Mouse (Mus musculus): ENCODE data around the gene Lemd1. TPM values are rescaled to one million over a fixed set of nuclear protein-coding genes. Genes with fewer than 3 reads are reported as not detected.

Lemd1 gene
- total and polyA plus RNA-seq, 3 experiments: not detected

GRCm38 (mm10) chr1:132168115-132168767, 23.0 kb upstream of the Lemd1 start:
- no peak for DNase-seq (ENCODE audit: extremely low read depth)
- H3K9ac ChIP-seq (ENCODE audit: insufficient read depth, low read depth): no peak overlapping the region
- H3K4me2 ChIP-seq (ENCODE audit: insufficient read depth, low read depth, poor library complexity, severe bottlenecking): peak overlapping the region; percentile 70

GRCm38 (mm10) chr1:132170698-132171097, 20.5 kb upstream of the Lemd1 start:
- Histone ChIP-seq H3K36me3 (replicated peaks in 1 of 2; ENCODE audit: control insufficient read depth in 1 of 2, insufficient read depth in 1 of 2, low read length in 1 of 2) (no peaks in the 10 kb centered on the region), H3K79me2 (replicated peaks; ENCODE audit: control insufficient read depth, extremely low read depth, insufficient read depth, poor library complexity, severe bottlenecking) (no peaks in the 10 kb centered on the region), H3K4me2 (ENCODE audit: insufficient read depth, low read depth, poor library complexity, severe bottlenecking) (no peak overlapping the region), H3K4me3 (replicated peaks in 1 of 3; ENCODE audit: low read depth in 2 of 3, low read length in 2 of 3, poor library complexity in 1 of 3) (no peak overlapping the region), H3K4me1 (ENCODE audit: control insufficient read depth in 1 of 2, insufficient read depth in 2 of 2) (peaks cover 0 to 12% of the 10 kb centered on the region in 2 experiments; a peak in 2 of 4 replicates), H3K27ac (ENCODE audit: insufficient read depth, low read depth) (no peak overlapping the region), H3K9ac (ENCODE audit: insufficient read depth, low read depth) (no peak overlapping the region), H3K9me3 (replicated peaks; ENCODE audit: low read length) (peaks cover 3% of the 10 kb centered on the region), H3K27me3 (replicated peaks) (peaks cover 50% of the 10 kb centered on the region)
- DNase-seq (ENCODE audit: extremely low read depth): no peak
- TF ChIP-seq E2F4 (IDR thresholded peaks at IDR 0.05; ENCODE audit: insufficient replicate concordance, low read depth, low read length) (no peak), EP300 (IDR thresholded peaks at IDR 0.05; ENCODE audit: low read length) (no peak), MAX (IDR thresholded peaks at IDR 0.05; ENCODE audit: low read length) (no peak), MAFK (IDR thresholded peaks at IDR 0.05; ENCODE audit: insufficient replicate concordance, low read length) (no peak), POLR2AphosphoS2 (IDR thresholded peaks at IDR 0.05; ENCODE audit: low read depth, low read length) (no peak), RCOR1 (conservative IDR thresholded peaks at IDR 0.05; ENCODE audit: low read depth, low read length) (no peak), NELFE (IDR thresholded peaks at IDR 0.05; ENCODE audit: low read depth, low read length) (no peak), TBP (conservative IDR thresholded peaks at IDR 0.05; ENCODE audit: low read depth, low read length) (no peak), GABPA (IDR thresholded peaks at IDR 0.05; ENCODE audit: insufficient replicate concordance, low read depth, low read length) (no peak), ETS1 (conservative IDR thresholded peaks at IDR 0.05; ENCODE audit: low read depth, low read length) (no peak), HCFC1 (IDR thresholded peaks at IDR 0.05; ENCODE audit: low read depth, low read length) (no peak)
- dilution Hi-C loops (cut with MboI; ENCODE audit: extremely low pct_ligation_motif_present, extremely low pct_unique_long_range_greater_than_20kb, low sequenced_read_pairs): no loop called here
- in situ Hi-C loops (cut with MboI; ENCODE audit: low pct_ligation_motif_present, low pct_unique_long_range_greater_than_20kb, low sequenced_read_pairs): no loop called here

More at GRCm38 (mm10) chr1:132168115-132168767, 23.0 kb upstream of the Lemd1 start:
- dilution Hi-C loops (cut with MboI; ENCODE audit: extremely low pct_ligation_motif_present, extremely low pct_unique_long_range_greater_than_20kb, low sequenced_read_pairs): no loop called here
- H3K9me3 ChIP-seq (replicated peaks; ENCODE audit: low read length): peaks cover 3% of the 10 kb centered on the region
- H3K36me3 ChIP-seq (replicated peaks in 1 of 2; ENCODE audit: control insufficient read depth in 1 of 2, insufficient read depth in 1 of 2, low read length in 1 of 2): no peaks in the 10 kb centered on the region
- no peaks in the 10 kb centered on the region for H3K79me2 ChIP-seq (replicated peaks; ENCODE audit: control insufficient read depth, extremely low read depth, insufficient read depth, poor library complexity, severe bottlenecking)
- TF ChIP-seq TBP (conservative IDR thresholded peaks at IDR 0.05; ENCODE audit: low read depth, low read length) (no peak), PAX5 (IDR thresholded peaks at IDR 0.05; ENCODE audit: low read length) (no peak), POLR2AphosphoS2 (IDR thresholded peaks at IDR 0.05; ENCODE audit: low read depth, low read length) (no peak), ZNF384 (IDR thresholded peaks at IDR 0.05; ENCODE audit: low read depth, low read length) (no peak), UBTF (IDR thresholded peaks at IDR 0.05; ENCODE audit: low read depth, low read length) (no peak), MAX (IDR thresholded peaks at IDR 0.05; ENCODE audit: low read length) (no peak), TCF12 (IDR thresholded peaks at IDR 0.05; ENCODE audit: low read depth, low read length) (no peak), MYC (IDR thresholded peaks at IDR 0.05; ENCODE audit: low read depth, low read length) (no peak), SMC3 (IDR thresholded peaks at IDR 0.05; ENCODE audit: low read depth, low read length) (no peak), SIN3A (IDR thresholded peaks at IDR 0.05; ENCODE audit: low read length) (no peak), E2F4 (IDR thresholded peaks at IDR 0.05; ENCODE audit: insufficient replicate concordance, low read depth, low read length) (no peak), JUND (conservative IDR thresholded peaks at IDR 0.05; ENCODE audit: low read depth, low read length) (no peak), GABPA (IDR thresholded peaks at IDR 0.05; ENCODE audit: insufficient replicate concordance, low read depth, low read length) (no peak), CTCF (conservative IDR thresholded peaks at IDR 0.05 in 1 of 2, IDR thresholded peaks at IDR 0.05 in 1 of 2; ENCODE audit: low read depth in 2 of 2, low read length in 2 of 2) (no peak), USF1 (IDR thresholded peaks at IDR 0.05; ENCODE audit: low read depth, low read length) (no peak), RAD21 (IDR thresholded peaks at IDR 0.05; ENCODE audit: low read depth, low read length) (no peak), JUN (IDR thresholded peaks at IDR 0.05; ENCODE audit: insufficient read depth, low read depth, low read length) (no peak), MXI1 (IDR thresholded peaks at IDR 0.05; ENCODE audit: low read depth, low read length) (no peak), NELFE (IDR thresholded peaks at IDR 0.05; ENCODE audit: low read depth, low read length) (no peak), ETS1 (conservative IDR thresholded peaks at IDR 0.05; ENCODE audit: low read depth, low read length) (no peak)
- in situ Hi-C loops (cut with MboI; ENCODE audit: low pct_ligation_motif_present, low pct_unique_long_range_greater_than_20kb, low sequenced_read_pairs): loop anchor here (10.0 kb wide), 1 partner anchor 47 kb away; no protein-coding TSS in a partner anchor
- H3K27ac ChIP-seq (ENCODE audit: insufficient read depth, low read depth): no peak overlapping the region
- peaks cover 0 to 12% of the 10 kb centered on the region in 2 experiments; a peak in 2 of 4 replicates for H3K4me1 ChIP-seq (ENCODE audit: control insufficient read depth in 1 of 2, insufficient read depth in 2 of 2)
- peaks cover 60% of the 10 kb centered on the region for H3K27me3 ChIP-seq (replicated peaks)
- H3K4me3 ChIP-seq (replicated peaks in 1 of 3; ENCODE audit: low read depth in 2 of 3, low read length in 2 of 3, poor library complexity in 1 of 3): peak overlapping the region; percentile 17 to 29 (median 21)
